Mouse (Mus musculus) lung, adult 2 months (tissue): ENCODE data around the gene St8sia6.

ENCODE experiments used
- CTCF ChIP-seq: fragments of 200-500 bp; IDR thresholded peaks from 2 replicates; pipeline ENCODE4 v1.5.1; 2011; ENCODE audit warnings: mild to moderate bottlenecking, low read length, control low read depth; ENCODE audit not compliant: insufficient read depth
- POLR2A ChIP-seq: fragments of 200-500 bp; IDR thresholded peaks from 2 replicates; pipeline ENCODE4 v1.6.1; 2011; ENCODE audit warnings: low read depth, mild to moderate bottlenecking, control low read depth, low read length, borderline replicate concordance; ENCODE audit errors: extremely low read depth

DNA sequence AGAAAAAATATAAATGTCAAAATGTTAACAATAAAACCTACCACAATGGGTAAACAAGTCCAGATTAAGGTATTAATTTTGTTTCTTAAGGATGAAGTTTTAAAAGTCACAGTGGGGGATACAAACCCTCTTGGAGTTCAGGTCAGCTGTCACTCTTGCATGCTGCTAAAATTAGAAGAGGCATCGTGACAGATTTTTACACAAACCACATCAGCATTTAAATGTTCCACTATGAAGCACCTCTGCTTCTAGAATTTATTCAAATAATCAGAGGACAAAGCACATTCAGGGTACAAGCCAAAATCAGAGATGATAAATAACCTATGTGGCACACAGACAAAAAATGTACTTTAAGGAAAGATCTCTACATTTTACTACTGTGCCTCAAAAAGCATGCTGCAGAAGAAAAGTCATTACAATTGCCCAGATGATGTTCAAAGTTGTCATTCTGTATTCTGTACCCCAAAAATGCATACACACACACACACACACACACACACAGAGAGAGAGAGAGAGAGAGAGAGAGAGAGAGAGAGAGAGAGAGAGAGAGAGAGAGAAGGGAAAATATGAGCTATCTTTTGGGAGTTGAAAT is 7.2 kb downstream of the St8sia6 start:
- TF ChIP-seq CTCF (no peak), POLR2A (no peak)
